Mouse (Mus musculus): ENCODE results near the gene Cacna1d. TPM values are rescaled to one million over a fixed set of nuclear protein-coding genes. Genes with fewer than 3 reads are reported as not detected.

The Cacna1d gene
- total and polyA plus RNA-seq, 3 experiments: not detected

DNA sequence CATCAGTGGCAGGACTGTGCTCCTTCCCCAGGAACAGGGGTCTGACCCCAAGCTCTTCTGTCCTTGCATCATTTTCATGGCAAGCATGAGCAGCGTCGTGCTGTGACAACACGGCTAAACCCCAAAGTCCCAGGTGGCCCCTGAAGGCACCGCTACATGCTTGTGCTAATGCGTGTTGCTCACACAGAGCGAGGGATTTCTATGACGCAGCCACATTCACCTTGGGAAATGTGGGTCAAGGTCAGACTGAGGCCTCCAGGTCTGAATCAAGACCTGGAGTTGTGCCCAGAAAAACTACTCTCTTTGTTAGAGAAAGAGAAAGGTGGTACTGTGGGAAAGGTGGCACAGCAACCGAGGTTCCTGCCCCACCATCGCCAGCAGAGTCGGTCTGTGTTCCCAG is 355.9 kb downstream of the Cacna1d start:
- H3K9me3 ChIP-seq (replicated peaks; ENCODE audit: insufficient read depth, low read length): no peaks in the 10 kb centered on the region
- no peaks in the 10 kb centered on the region for H3K79me2 ChIP-seq (ENCODE audit: control insufficient read depth, insufficient read depth, low read length, poor library complexity)
- H3K36me3 ChIP-seq (ENCODE audit: control insufficient read depth in 1 of 2, insufficient read depth in 2 of 2, low read length in 2 of 2): no peaks in the 10 kb centered on the region; a peak in 1 of 4 replicates
- H3K9ac ChIP-seq (ENCODE audit: control insufficient read depth, low read depth, low read length, poor library complexity, severe bottlenecking): no peak overlapping the region
- no peak overlapping the region for H3K27ac ChIP-seq (ENCODE audit: control insufficient read depth, low read depth, low read length)
- H3K4me3 ChIP-seq (ENCODE audit: control insufficient read depth in 1 of 2, insufficient read depth in 1 of 2, low read depth in 2 of 2, low read length in 2 of 2): no peak overlapping the region
- no peak for DNase-seq (ENCODE audit: low read depth, low spot score)
- H3K27me3 ChIP-seq (ENCODE audit: control insufficient read depth in 1 of 2, insufficient read depth in 2 of 2, low read length in 2 of 2): peaks cover 1 to 2% of the 10 kb centered on the region in 2 experiments; a peak in 1 of 4 replicates
- TF ChIP-seq POLR2AphosphoS2 (IDR thresholded peaks at IDR 0.05; ENCODE audit: low read length): no peak
- TF ChIP-seq SIN3A (IDR thresholded peaks at IDR 0.05; ENCODE audit: low read length): no peak
- no peak for TF ChIP-seq MAX (IDR thresholded peaks at IDR 0.05; ENCODE audit: low read length)
- TF ChIP-seq UBTF (IDR thresholded peaks at IDR 0.05; ENCODE audit: borderline replicate concordance, insufficient read depth, low read depth, low read length): no peak
- TF ChIP-seq ELF1 (IDR thresholded peaks at IDR 0.05; ENCODE audit: low read depth, low read length): no peak
- TF ChIP-seq ZKSCAN1 (IDR thresholded peaks at IDR 0.05; ENCODE audit: low read depth, low read length): no peak
- TF ChIP-seq KAT2A (conservative IDR thresholded peaks at IDR 0.05; ENCODE audit: low read depth, low read length): no peak
- no peak for TF ChIP-seq USF2 (IDR thresholded peaks at IDR 0.05; ENCODE audit: borderline replicate concordance in 1 of 2, insufficient read depth in 1 of 2, low read depth in 1 of 2, low read length in 2 of 2)
- TF ChIP-seq ZC3H11A (IDR thresholded peaks at IDR 0.05; ENCODE audit: low read depth, low read length): no peak
- TF ChIP-seq POLR2A (IDR thresholded peaks at IDR 0.05; ENCODE audit: control insufficient read depth in 1 of 2, insufficient read depth in 1 of 2, low read depth in 1 of 2, low read length in 2 of 2, poor library complexity in 1 of 2): no peak
- no peak for TF ChIP-seq MXI1 (IDR thresholded peaks at IDR 0.05; ENCODE audit: low read depth, low read length)
- no peak for TF ChIP-seq ZNF384 (IDR thresholded peaks at IDR 0.05; ENCODE audit: low read depth, low read length)
- TF ChIP-seq HCFC1 (IDR thresholded peaks at IDR 0.05; ENCODE audit: low read depth, low read length): no peak
- no peak for TF ChIP-seq JUND (IDR thresholded peaks at IDR 0.05; ENCODE audit: low read depth, low read length)
- no peak for TF ChIP-seq CTCF (IDR thresholded peaks at IDR 0.05 in 2 of 3, conservative IDR thresholded peaks at IDR 0.05 in 1 of 3; ENCODE audit: control insufficient read depth in 1 of 3, insufficient read depth in 1 of 3, low read depth in 2 of 3, low read length in 3 of 3, poor library complexity in 1 of 3, severe bottlenecking in 1 of 3)
- no peak for TF ChIP-seq E2F4 (IDR thresholded peaks at IDR 0.05; ENCODE audit: borderline replicate concordance, low read depth, low read length)
- TF ChIP-seq MAFK (IDR thresholded peaks at IDR 0.05; ENCODE audit: borderline replicate concordance, low read depth, low read length): no peak
- TF ChIP-seq MEF2A (IDR thresholded peaks at IDR 0.05; ENCODE audit: extremely low read depth, insufficient replicate concordance, low read depth, low read length, poor library complexity, severe bottlenecking): no peak
- TF ChIP-seq NELFE (IDR thresholded peaks at IDR 0.05; ENCODE audit: low read depth, low read length): no peak
- no peak for TF ChIP-seq CHD2 (IDR thresholded peaks at IDR 0.05; ENCODE audit: low read length)
- peaks cover 0 to 4% of the 10 kb centered on the region in 2 experiments; a peak in 1 of 4 replicates for H3K4me1 ChIP-seq (ENCODE audit: control insufficient read depth in 1 of 2, insufficient read depth in 2 of 2, low read length in 2 of 2)

DNA sequence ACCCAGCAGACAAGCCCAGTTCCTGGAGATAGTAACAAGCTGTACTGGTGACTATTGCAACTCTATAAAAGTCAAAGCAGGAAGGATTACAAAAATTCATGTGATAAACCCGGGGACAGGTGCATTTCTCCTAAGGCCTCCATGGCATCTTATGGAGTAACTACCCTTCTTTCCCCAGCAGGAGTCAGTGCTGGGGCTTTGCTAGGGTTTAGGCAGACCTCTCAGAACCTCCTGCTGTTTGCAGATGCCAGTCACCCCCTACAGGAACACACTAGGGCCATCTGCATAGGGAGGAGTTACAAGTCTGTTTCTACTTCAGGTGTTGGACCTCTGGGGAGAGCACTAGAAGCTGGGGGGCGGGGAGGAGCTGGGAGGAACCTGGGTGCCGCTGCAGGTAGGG is 357.6 kb downstream of the Cacna1d start:
- Histone ChIP-seq H3K9me3 (replicated peaks; ENCODE audit: insufficient read depth, low read length) (no peaks in the 10 kb centered on the region), H3K9ac (ENCODE audit: control insufficient read depth, low read depth, low read length, poor library complexity, severe bottlenecking) (no peak overlapping the region), H3K27ac (ENCODE audit: control insufficient read depth, low read depth, low read length) (no peak overlapping the region), H3K4me3 (ENCODE audit: control insufficient read depth in 1 of 2, insufficient read depth in 1 of 2, low read depth in 2 of 2, low read length in 2 of 2) (no peak overlapping the region), H3K27me3 (ENCODE audit: control insufficient read depth in 1 of 2, insufficient read depth in 2 of 2, low read length in 2 of 2) (no peaks in the 10 kb centered on the region; a peak in 1 of 4 replicates), H3K4me1 (ENCODE audit: control insufficient read depth in 1 of 2, insufficient read depth in 2 of 2, low read length in 2 of 2) (peaks cover 0 to 4% of the 10 kb centered on the region in 2 experiments; a peak in 1 of 4 replicates), H3K36me3 (ENCODE audit: control insufficient read depth in 1 of 2, insufficient read depth in 2 of 2, low read length in 2 of 2) (no peaks in the 10 kb centered on the region; a peak in 1 of 4 replicates), H3K79me2 (ENCODE audit: control insufficient read depth, insufficient read depth, low read length, poor library complexity) (no peaks in the 10 kb centered on the region)
- TF ChIP-seq RAD21 (IDR thresholded peaks at IDR 0.05; ENCODE audit: low read depth, low read length) (peak; percentile 14), ZMIZ1 (IDR thresholded peaks at IDR 0.05; ENCODE audit: low read depth, low read length) (no peak), CTCF (IDR thresholded peaks at IDR 0.05 in 2 of 3, conservative IDR thresholded peaks at IDR 0.05 in 1 of 3; ENCODE audit: control insufficient read depth in 1 of 3, insufficient read depth in 1 of 3, low read depth in 2 of 3, low read length in 3 of 3, poor library complexity in 1 of 3, severe bottlenecking in 1 of 3) (peak in 1 of 3 experiments; percentile 48; a peak in 3 of 6 replicates), ZNF384 (IDR thresholded peaks at IDR 0.05; ENCODE audit: low read depth, low read length) (no peak), MEF2A (IDR thresholded peaks at IDR 0.05; ENCODE audit: extremely low read depth, insufficient replicate concordance, low read depth, low read length, poor library complexity, severe bottlenecking) (no peak), GATA1 (IDR thresholded peaks at IDR 0.05; ENCODE audit: low read depth, low read length) (no peak), MAX (IDR thresholded peaks at IDR 0.05; ENCODE audit: low read length) (no peak), SMC3 (IDR thresholded peaks at IDR 0.05; ENCODE audit: low read depth, low read length) (peak; percentile 37), ELF1 (IDR thresholded peaks at IDR 0.05; ENCODE audit: low read depth, low read length) (no peak), HCFC1 (IDR thresholded peaks at IDR 0.05; ENCODE audit: low read depth, low read length) (no peak), EP300 (IDR thresholded peaks at IDR 0.05; ENCODE audit: low read depth in 1 of 2, low read length in 2 of 2) (no peak), TBP (IDR thresholded peaks at IDR 0.05; ENCODE audit: low read depth, low read length) (no peak), CHD2 (IDR thresholded peaks at IDR 0.05; ENCODE audit: low read length) (no peak), E2F4 (IDR thresholded peaks at IDR 0.05; ENCODE audit: borderline replicate concordance, low read depth, low read length) (no peak), POLR2A (IDR thresholded peaks at IDR 0.05; ENCODE audit: control insufficient read depth in 1 of 2, insufficient read depth in 1 of 2, low read depth in 1 of 2, low read length in 2 of 2, poor library complexity in 1 of 2) (no peak), ETS1 (IDR thresholded peaks at IDR 0.05; ENCODE audit: low read depth, low read length) (no peak)
- DNase-seq (ENCODE audit: low read depth, low spot score): peak; percentile 16

Data from MEL (cell line).